31 mouse cellular contexts compared by ENCODE assay signal in genomic region chr1:90939980-90940379, GRCm38 (mm10). TPM values are rescaled to one million over a fixed set of nuclear protein-coding genes. Genes with fewer than 3 reads are reported as not detected.
"Had no signal": no experiment of that assay in that cellular context is flagged by ENCODE, and none has a peak within 500 bp of the region (broad histone marks: within the 10 kb centered on the region; RNA-seq: fewer than 3 reads in every experiment).

No protein-coding gene starts in this region.

- H3K4me3 ChIP-seq: left cerebral cortex, adult 2 months; liver, embryonic 13.5 days; midbrain, embryonic 12.5 days; myocyte; neural tube, embryonic 13.5 days; stomach, embryonic 15.5 days had no signal

- H3K27ac ChIP-seq: left cerebral cortex, adult 2 months; liver, embryonic 13.5 days; midbrain, embryonic 12.5 days; neural tube, embryonic 13.5 days; stomach, embryonic 15.5 days had no signal

- H3K9me3 ChIP-seq: liver, embryonic 13.5 days; midbrain, embryonic 12.5 days; neural tube, embryonic 13.5 days; stomach, embryonic 15.5 days had no signal

- DNase-seq: kidney, postnatal 10 days; kidney, postnatal 36 days; layer of hippocampus, postnatal 36 days; liver, embryonic 13.5 days; lung, adult 2 months; lung, postnatal 14 days; lung, postnatal 4 days; retina, postnatal 1 day; right cerebral cortex, postnatal 25 days; spleen, adult 18-20 months; thymus, postnatal 25 days had no signal

- H3K36me3 ChIP-seq: liver, embryonic 13.5 days; midbrain, embryonic 12.5 days; neural tube, embryonic 13.5 days; stomach, embryonic 15.5 days had no signal

- H3K27me3 ChIP-seq: liver, embryonic 13.5 days; midbrain, embryonic 12.5 days; neural tube, embryonic 13.5 days; stomach, embryonic 15.5 days had no signal

- H3K9ac ChIP-seq: liver, embryonic 13.5 days; midbrain, embryonic 12.5 days; neural tube, embryonic 13.5 days; stomach, embryonic 15.5 days had no signal

- H3K4me2 ChIP-seq: liver, embryonic 13.5 days; midbrain, embryonic 12.5 days; neural tube, embryonic 13.5 days; stomach, embryonic 15.5 days had no signal

- ATAC-seq: midbrain, embryonic 16.5 days had no signal

- H3K4me1 ChIP-seq: liver, embryonic 13.5 days; midbrain, embryonic 12.5 days; neural tube, embryonic 13.5 days; stomach, embryonic 15.5 days had no signal

RNA-seq across cellular contexts. Expression of gene Prlh, which starts 12.9 kb away (rescaled TPM):
- total RNA-seq: layer of hippocampus, adult 8-10 months; layer of hippocampus, postnatal 10 days; layer of hippocampus, postnatal 36 days; left cerebral cortex, adult 2 months; left cerebral cortex, postnatal 10 days; left cerebral cortex, postnatal 36 days; liver, adult 2 months; megakaryocyte progenitor cell, adult 5-6 weeks; megakaryocyte-erythroid progenitor cell, adult 5-6 weeks; monocyte, adult 5-6 weeks; neutrophil, adult 5-6 weeks had no signal
- polyA plus RNA-seq: limb, embryonic 11.5 days; limb, embryonic 14.5 days; liver, adult 2 months; liver, embryonic 16.5 days; lung, adult 2 months; lung, embryonic 16.5 days; midbrain, embryonic 12.5 days; midbrain, embryonic 16.5 days; myocyte; neural tube, embryonic 13.5 days; stomach, embryonic 15.5 days; thymus, postnatal 0 days had no signal

RNA-seq across cellular contexts. Expression of gene Mlph, which starts 25.1 kb away (rescaled TPM):
- total RNA-seq: megakaryocyte-erythroid progenitor cell, adult 5-6 weeks; monocyte, adult 5-6 weeks; neutrophil, adult 5-6 weeks had no signal

RNA-seq across cellular contexts. Expression of gene Rab17, which starts 29.5 kb away (rescaled TPM):
- total RNA-seq: layer of hippocampus, adult 8-10 months; layer of hippocampus, postnatal 36 days; left cerebral cortex, postnatal 36 days; monocyte, adult 5-6 weeks; neutrophil, adult 5-6 weeks had no signal
- polyA plus RNA-seq: midbrain, embryonic 12.5 days; myocyte had no signal
